Mouse (Mus musculus) brain, embryonic 18.5 days (tissue): Measurements from ENCODE around the gene Sarm1.

Experiments used
- DNase-seq: peaks from one replicate; pipeline ENCODE4 v3.0.0-alpha.2; 2012; ENCODE audit warnings: low read depth, low spot score

The Sarm1 gene

DNA sequence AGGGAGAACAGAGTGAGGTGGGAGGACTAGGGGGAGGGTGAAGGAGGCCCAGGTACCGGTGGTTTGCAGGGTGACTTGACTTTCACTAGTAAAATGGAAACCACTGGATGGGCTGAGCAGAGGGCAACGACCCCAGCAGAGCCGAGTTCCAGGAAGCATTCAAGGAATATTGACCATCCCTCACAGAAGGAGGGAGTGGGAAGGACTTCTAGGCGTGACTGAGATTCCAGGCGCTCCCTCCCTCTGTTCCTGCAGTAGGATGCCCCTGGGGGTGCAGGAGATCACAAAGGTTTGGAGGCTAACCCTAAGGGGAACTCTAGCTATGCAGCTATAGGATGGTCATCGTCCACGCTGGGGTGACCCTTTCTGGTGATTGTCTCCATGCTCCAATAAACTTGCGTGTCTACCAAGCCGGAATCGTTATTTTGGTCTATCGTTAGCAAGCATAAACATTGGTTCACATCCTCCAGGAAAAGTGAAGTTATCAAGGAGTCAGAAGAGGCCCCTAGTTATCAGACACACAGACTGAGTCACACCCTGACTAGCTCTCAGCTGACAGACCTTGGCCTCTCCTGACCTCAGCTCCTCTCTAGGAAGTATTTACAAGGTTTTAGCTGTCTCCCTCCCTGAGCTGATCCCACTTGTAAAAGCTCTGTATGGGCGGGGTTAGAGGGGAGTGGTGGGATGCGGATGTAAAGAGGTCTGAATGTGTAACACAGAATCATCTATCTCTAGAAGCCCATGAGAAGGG, 34.1 kb downstream of the Sarm1 start:
- DNase-seq, result no peak

DNA sequence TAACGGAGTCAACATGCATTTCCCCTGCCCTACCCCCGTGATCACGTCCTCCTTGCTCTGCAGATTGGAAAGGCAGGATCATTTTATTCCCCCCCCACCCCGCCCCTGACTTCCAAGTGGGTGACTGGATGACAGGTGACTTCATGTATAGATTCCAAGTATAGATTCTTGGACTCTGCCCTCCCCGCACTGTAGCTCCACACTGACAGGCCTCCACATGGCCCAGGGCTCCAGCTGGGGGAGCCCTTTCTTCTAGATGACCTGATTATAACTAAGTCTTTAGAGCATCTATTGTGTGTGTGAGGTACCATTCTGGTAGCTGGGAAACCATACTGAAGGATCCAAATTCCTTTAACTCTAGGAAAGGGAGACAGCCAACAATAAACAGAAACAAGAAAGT, 34.9 kb downstream of the Sarm1 start:
- DNase-seq, result no peak

DNA sequence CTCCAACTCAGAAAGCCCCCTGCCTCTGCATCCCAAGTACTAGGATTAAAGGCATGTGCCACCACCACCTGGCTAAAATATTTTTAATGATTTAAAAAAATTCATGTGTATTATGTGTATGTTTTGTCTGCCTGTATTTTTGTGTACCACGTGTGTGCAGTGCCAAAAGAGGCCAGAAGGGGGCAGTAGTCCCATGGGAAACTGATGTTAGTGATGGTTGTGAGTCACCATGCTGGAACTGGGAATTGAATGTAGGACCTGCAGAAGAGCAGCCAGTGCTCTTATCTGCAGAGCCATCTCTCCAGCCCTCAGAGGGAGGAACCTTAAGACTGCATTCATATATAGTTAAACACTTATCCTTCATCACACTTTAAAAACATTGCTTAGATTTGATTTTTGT, 35.7 kb downstream of the Sarm1 start:
- DNase-seq, result no peak

DNA sequence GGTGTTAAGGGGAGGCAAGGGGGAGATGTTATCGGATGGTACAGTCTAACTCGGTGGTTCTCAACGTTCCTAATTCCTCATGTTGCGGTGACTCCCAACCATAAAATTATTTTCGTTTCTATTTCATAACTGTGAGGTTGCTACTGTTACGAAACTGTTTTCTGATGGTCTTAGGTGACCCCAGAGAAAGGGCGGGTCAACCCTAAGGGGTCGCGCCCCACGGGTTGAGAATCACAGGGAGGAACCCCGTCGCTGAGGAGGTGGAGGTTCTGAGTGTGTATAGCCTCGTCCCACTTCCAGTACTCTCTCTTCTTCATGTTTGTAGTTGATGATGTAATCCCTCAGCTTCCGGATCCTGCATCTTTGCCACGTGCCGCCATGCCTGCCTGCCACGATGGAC, 38.8 kb downstream of the Sarm1 start:
- DNase-seq, result no peak

DNA sequence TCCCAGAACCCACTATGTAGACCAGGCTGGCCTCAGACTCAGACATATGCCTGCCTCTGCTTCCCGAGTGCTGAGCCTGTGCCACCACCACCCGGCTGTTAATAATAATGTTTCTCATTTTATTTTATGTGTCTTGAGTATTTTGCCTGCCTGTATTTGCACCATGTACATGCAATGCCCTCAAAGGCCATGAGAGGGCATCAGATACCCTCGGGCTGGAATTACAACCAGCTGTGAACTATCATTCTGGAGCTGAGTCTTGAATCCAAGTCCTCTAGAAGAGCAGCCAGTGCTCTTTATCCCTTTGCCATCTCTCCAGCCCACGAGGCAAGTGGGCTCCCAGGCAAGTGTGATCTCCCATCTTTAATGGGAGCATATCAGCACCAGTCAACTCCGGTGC, 42.2 kb downstream of the Sarm1 start:
- DNase-seq, result no peak

DNA sequence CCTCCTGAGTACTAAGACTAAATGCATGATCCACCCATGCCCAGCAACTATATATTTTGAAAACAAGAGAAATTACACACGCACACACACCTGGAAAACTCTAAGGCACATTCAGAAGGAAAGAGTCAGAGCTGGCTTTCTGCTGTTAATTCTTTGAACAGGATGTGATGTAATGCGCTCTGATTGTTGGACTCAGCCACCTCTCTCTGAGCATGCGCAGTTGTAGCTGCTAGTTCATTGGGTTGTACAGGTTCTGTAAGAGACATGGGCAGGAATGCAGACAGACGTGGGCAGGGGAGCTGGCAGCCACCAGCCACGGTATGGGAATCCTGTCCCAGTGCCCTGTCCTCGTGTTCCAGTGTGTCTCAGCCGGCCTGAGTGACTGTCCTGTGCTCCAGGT, 43.3 kb downstream of the Sarm1 start:
- DNase-seq, result no peak

DNA sequence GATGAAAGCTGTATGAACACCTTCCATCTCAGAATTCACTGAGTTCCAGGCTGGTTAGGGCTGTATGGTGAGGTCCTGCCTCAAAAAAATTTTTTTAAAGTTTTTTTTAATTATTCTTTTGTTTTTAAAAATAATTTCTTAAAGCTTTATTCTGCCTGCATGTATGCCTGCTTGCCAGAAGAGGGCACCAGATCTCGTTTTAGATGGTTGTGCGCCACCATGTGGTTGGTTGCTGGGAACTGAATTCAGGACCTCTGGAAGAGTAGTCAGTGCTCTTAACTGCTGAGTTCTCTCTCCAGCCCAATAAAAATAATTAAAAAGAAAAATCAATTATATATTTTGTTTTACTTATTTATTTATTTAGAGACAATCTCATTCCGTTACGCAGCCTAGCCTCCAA, 43.9 kb downstream of the Sarm1 start:
- no peak for DNase-seq

DNA sequence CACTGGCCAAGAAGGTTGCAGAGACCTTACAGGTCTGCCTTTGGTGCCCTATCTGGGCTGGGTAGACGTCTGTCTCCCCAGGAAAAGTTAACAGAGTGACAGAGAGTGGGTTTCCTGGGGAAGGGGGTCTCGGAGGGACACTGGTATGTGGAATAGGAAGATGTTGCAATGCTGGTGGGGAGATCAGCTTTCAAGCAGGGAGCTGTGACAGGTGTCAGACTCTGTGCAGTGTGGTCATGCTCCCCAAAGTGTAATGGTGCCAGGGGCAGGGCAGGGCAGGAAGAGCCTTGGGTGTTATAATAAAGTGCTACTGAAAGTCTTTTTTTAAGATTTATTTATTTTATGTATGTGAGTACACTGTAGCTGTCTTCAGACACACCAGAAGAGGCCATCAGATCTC, 47.2 kb downstream of the Sarm1 start:
- DNase-seq, result no peak

DNA sequence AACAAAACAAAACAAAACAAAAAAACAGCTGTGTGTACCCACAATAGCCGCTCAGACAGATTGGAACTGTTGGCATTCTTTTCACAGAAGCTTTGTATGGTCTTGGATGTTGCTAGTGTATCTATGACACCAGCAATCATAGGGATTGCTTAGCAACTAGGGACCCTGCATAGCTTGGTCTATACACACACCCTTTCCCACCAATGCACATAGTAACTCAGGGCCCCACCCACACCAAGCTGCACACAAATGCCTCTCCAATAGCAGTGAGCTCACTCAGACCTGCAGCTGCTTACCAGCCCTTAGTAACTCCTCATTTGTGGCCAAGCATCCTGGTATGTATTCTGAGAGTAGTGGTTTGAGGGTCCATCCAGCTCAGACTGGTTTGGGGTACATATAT, 49.3 kb downstream of the Sarm1 start:
- DNase-seq, result no peak

DNA sequence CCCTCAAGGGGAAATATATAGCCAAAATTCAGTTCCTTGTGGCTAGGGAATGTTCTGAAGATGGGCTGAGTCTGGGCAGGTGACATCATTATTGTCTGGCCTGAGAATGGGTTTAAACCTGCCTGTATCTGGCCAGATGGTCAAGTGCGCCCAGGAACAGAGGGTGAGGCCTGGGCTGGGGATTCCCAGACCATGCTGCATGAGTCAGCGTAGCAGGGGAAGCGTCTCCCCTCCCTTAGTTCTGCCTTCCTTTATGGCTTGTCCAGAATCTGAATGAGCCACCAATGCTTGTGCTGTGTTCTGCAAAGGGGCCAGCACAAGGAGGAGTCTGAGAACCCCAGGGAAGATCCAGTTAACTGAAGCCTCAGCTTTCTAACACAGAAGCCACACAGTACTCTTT, 50.4 kb downstream of the Sarm1 start:
- DNase-seq, result no peak

DNA sequence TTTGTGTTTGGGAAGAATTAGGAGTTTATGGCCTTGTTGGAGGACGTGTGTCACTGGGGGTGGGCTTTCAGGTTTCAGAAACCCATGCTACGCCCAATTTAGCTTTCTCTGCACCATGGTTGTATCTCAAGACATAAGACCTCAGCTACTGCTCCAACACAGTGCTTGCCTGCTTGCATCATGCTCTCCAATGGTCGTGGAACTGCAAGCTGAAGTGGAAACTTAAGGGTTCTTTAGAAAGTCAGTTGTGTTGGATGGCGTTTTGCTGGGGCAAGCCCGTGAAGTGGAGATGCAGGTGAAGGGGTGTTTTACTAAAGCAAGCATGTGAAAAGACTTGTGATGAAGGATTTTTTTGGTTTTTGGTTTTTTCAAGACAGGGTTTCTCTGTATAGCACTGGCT, 54.4 kb downstream of the Sarm1 start:
- no peak for DNase-seq

DNA sequence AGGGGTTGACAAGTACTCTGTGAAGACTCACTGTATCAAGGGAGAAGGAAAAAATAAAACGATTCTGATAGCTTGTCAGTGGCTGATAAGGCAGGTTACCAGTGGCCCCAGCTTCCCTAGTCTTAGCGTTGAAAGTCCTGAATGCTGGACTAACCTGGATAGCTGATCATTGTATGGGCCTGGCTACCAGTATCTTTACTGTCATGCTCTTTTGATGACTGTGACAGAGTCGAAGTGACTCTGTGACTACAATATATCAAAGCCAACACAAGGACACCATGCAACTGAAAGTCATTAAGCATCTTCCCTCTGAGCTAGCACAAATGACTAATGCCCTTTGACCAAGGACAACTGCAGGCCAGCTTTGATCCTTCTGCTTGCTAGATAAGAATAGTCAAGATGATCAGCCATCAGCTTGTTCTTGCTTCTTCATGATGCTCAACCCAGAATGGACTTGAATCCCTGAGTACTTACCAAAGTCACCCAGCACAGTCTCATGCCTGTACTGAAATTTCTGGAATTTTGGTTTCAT, 59.1 kb downstream of the Sarm1 start:
- no peak for DNase-seq

DNA sequence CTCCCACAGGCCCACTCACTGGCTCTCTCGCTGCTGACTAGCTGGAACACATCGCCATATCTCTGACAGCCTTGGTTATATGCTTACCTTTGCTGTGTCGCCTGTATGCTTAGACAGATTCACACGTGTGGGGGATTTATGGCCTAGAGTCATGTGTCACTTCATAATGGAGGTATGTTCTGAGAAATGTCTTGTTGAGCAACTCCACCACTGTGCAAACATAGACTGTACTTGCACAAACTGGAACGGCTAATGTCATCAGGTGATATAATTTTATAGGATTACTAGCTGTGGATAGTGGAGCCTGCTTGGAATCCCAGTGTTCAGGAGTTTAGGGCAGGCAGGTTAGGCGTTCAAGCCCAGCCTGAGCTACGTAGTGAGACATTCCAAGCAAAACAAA, 60.4 kb downstream of the Sarm1 start:
- DNase-seq, result no peak

DNA sequence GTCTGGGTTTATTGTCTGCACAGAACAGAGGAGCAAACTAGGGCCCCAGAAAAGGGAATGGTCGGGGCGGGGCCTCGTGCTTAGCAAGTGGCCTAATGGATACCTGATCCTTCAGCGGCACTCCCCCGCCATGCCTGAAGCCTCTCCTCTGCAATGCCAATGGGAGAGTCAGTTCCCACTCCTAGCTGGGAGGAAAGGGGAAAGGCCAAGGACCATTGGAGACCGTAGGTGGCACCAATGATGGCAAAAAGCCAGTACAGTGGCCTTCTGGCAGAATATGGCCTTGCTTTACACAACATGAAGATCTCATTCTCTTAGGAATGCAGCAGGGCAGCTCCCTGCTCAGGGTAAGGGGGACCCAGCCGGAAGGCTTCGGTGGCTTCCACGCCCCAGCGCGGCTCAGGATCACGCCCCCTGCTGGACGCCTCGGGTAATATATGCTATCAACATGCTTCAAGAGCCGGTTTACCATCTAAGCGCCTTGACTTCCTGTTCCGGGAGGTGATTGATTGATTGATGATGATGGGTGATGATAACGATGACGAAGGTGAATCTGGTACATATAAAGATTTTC, 61.7 kb downstream of the Sarm1 start:
- no peak for DNase-seq

DNA sequence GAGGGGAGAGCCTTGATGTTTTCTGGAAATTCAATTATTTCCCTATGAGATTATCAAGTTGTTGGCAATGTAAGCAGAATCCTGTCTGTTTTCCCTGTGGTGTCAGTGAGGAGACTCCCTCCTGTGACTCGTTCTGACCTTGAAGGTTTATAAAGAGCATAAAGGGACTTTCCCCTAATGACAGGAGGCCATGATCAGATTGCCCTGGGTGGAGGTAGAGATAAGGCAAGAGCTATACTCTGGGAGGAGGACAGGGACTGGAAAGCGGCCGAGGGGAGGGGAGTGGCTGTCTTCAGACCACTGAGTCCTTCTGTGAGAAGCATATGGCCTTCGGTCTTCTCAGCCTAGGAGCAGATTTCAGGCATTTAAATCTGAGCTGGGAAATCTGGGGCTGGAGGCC, 63.5 kb downstream of the Sarm1 start:
- no peak for DNase-seq

DNA sequence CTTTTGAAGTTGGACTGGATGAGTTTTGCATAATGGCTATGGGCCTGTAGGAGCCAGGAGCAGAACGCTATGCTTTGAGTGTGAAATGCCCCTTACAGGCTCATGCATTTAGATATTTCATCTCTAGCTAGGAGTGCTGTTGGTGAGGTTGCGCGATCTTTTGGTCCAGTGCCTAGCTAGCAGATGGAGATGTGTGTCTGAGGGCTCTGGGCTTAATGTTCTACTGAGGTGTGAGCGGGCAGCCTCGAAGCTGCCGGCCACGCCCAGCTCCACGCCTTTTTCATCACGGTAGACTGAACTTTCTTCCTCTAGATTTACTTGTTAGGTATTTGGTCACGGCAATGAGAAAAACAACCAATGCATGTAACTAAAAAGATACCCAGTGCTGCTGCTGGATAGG, 66.4 kb downstream of the Sarm1 start:
- no peak for DNase-seq

DNA sequence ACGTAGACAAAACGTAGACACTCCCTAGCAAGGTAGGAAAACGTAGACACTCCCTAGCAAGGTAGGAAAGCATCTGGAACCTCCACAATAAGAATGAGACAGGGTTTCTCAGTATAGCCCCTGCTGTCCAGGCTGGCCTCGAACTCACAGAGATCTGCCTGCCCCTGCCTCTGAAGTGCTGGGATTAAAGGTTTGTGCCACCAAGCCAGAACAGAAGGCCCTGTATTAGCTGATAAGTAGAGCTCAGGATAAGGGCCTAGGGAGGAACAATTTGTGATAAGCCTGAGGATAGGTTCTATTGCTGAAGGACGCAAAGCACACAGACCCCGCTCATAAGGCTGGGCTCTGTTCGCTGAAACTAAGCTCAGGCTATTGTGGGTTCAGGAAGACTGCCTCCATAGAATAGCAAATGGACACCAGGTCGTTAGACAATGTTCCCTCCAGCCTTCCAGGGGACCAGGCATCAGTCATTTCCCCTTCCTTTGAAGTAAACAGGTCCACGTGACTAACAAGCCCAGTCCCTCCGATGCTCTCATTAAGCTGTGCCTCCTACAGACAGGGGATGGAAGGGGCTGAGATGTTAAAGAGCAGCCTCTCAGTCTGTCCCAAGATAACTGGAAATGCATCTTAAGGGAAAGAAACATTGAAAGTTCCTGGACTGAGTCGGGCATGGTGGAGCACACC, 67.2 kb downstream of the Sarm1 start:
- DNase-seq, result no peak

DNA sequence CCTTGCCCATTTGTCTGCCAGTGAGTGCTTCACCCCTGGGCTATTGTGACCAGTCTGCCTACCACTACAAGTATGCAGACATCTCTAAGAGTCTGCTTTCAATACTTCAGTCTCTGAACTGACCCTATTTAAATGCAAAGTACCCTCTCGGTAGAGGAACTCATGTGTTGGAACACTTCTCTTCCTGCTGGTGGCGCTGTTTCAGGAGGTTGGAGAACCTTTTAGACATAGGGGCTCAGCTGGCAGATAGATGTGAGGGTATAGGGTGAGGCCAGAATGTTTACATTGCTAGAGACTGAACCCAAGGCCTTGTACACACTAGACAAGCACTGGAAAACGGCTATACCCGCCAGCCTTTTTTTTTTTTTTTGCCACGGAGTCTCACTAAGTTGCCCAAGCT, 69.2 kb downstream of the Sarm1 start:
- no peak for DNase-seq

DNA sequence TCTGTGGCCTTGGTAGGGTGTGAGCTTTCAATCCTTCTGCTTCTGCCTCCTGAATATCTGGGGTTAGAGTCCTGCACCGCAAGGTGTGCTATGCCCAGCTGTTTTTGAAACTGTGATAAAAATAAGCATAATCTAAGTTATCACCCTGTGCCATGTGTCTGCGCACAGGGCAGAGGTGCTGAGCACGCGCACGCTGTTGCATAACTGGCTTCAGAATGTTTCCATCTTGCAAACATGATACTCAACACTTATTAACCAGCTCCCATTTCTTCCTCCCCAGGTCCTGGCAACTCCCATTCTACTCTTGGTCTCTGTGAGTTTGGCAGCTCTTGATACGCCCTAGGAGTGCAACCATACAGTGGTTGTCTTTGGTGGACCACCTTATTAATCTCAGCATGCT, 69.9 kb downstream of the Sarm1 start:
- DNase-seq, result no peak

DNA sequence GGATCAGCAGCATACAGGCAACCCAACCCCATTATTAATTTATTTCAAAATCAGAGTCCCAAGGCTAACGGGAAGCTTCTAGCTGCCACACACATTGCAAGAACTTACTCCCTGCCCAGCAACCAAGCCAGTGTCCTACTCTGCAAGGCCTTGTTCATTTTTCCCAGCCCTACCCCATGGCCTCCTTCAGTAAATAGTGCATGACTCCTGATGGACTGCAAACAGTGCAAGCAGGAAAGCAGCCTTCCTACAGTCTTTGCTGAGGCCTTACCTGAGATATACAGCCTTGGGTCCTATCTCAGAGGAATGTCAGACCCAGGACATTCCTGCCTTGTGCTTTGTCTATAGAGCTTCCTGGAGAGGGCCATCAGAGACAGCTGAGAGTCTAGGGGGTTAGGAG, 72.0 kb downstream of the Sarm1 start:
- no peak for DNase-seq

DNA sequence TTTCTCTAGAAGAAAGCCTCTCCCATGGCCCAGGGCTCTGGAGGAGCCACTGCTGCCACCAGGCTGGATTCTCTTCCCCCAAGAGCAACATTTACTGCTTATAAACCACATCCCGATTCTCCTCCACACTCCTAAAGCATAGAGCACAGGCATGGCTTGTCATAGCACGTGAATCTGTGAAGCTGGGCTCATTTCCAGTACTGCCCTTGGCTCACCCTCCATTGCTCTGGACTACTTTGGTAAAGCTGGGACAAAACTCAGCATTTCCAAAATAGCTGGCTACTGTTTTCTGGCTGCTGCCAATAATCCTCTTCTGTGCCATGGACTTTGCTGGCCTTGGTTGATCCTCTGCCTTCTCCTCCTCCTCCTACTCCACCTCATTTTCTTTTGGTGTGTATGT, 73.2 kb downstream of the Sarm1 start:
- DNase-seq, result no peak
